Mouse (Mus musculus): Measurements from ENCODE around the gene Odf3.
"Not testable (repeated sequence)": the region's sequence is repeated elsewhere in the genome, so short reads cannot be mapped to it uniquely, and the experiment has no call there.

Odf3 gene

DNA sequence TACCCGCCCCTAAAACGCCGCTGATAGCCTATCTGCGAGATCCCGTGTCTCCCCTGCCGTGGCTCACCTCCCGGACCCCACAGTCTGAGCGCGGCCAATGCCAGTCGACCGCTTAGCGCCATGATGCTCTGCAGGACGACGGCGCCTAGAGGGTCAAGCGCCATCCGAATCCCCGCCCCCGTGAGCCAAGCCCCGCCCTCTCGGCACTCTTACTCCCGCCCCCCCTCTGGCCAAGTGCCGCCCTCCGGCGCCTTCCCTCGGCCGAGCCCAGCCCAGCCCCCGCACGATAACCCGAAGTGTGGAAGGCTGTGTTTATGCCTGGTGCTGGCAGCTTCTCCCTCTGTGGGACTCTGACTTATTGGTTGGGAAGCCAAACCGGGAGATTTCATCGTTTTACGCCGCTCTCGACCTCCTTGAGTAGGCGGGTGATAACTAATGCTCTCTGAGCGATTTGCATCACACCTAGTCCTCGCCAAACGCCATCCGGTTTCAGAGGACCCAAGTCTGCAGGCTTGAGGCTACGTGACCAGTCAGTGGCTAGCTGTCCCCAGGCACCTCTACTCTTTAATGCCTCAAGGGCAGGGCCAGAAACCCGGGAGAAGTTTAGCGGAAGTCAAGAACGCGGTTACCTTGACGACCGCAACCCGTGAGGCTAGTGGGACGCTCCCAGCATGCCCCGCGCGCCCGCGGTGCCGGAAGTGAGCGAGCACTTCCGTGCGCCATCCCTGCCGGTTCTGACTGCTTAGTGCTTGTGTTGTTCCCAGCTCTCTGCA, 34.3 kb downstream of the Odf3 start, which contains the start of the genes Psmd13 and Sirt3:
TSS of gene Psmd13 (plus strand) at position 273 of the 773 bp plus-strand sequence.
TSS of gene Sirt3 (minus strand) at position 614 of the 773 bp plus-strand sequence.
- DNase-seq (ENCODE audit: low spot score): peak; percentile 97

DNA sequence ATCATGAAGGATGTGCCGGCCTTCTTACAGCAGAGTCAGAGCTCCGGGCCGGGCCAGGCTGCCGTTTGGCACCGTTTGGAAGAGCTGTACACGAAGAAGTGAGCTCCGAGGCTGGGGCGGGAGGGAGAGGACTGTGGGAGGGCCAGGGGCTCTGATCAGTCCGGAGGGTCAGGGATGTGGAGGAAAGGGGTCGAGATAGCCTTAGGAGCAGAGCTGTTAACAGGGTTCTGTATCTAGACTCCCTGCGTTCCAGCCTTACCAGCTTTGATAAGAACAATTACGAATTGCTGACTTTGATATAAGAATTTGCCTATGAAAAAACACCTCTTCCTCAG, 34.8 kb downstream of the Odf3 start:
- DNase-seq (ENCODE audit: low spot score): peak; percentile 8

DNA sequence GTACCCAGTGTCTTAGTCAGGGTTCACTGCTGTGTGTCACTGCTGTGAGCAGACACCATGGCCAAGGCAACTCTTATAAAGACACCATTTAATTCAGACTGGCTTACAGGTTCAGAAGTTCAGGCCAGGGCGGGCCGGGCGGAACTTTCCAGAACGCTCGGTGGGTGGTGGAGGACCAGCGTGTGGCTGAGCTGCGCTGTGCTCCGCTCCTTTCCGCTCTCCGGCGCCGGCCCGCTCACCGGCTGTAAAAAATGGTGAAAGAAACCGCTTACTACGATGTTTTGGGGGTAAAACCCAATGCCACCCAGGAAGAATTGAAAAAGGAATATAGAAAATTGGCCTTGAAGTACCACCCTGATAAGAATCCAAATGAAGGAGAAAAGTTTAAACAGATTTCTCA, 43.0 kb downstream of the Odf3 start:
- not testable (repeated sequence) for DNase-seq (ENCODE audit: low spot score)

DNA sequence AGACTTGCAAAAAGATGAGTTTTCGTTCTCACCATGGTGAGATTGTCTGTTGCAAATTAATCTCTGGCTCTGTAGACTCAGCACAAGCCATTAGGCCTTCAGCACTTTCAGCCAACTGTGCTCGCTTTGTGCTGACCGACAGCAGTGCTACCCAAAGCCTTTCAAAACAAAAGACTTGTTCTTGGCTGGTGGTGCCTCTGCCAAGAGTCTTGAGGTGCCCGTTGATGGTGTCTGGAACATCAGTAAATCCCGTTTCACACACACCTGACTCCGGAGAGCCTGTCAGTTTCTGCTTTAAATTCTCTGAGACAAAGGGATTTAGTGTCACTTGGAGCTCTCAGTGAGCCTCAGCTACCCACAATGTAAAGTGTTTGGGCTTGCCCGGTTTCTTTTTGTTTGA, 46.4 kb downstream of the Odf3 start:
- no peak for DNase-seq (ENCODE audit: low spot score)

DNA sequence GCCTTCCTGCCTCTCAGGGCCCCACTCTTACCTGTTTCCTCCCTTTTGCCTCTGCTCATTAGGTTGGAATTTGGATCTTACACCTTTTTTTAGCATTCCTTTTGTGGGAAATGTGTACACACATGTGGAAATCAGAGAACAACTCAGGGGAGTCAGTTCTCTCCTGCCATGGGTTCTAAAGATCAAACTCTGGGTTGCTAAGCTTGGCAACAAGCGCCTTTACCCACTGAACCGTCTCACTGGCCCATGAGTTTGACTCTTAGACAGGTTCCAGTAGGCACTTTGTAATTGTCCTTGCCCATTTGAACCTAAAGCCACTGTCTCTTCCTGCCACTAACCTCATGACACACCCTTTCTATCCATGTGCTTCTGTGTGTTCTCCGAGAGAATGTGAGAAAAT, 47.0 kb downstream of the Odf3 start:
- DNase-seq (ENCODE audit: low spot score): no peak

DNA sequence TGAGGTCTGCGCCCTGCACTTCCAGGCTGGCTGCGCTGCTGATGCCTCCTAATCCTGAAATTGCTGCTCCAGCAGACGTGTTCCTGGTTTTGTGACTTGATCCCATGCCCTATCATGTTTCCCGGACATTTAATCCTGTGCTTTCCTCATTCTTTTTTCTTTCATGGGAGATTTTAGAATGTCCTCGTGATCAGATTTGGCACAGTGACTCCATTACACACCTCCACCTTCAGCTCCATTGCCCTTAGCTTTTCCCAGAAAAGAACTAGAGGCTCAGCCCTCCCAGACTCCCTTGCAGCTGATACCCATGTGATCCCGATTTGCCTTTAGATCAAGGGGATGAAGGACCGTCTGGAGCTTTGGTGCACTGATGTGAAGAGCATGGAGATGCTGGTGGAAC, 50.3 kb downstream of the Odf3 start:
- DNase-seq (ENCODE audit: low spot score): no peak

DNA sequence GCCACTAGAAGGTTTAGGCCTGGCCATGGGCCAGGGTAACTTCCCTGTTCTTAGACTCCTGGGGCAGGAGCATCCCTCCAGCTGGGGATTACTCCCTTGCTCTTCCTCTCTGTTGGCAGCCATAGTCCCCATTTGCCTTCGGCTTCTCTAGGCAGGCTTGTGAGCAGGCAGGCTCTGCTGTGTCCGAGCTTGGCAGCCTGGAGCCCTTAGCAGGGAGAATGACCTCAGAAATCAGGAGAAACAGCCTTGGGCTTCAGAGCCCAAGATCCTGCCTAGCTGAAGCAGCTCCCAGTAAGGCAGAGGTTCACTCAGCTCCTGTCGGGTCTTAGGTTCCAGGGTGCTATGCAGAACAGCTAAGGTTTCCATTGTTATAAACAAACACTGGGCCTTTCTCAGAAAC, 51.5 kb downstream of the Odf3 start:
- DNase-seq (ENCODE audit: low spot score): no peak

DNA sequence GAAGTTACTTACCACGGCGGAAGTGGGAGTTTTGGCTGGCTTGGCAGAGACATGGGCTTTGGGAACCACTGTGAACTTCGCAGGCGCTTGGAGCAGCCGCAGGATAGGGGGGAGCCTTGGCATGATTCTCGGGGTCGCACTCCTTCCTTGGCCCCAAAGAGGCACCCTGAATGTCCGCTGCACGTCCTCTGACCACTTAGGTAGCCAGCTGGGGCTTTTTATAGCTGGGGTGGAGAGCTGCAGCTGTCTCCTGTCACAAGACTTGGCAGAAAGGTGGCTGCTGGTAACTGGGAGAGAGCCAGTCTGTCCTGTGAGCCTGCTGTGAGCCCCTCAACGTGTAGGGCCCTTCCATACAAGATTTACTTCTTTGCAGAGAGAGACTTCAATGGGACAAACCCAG, 52.6 kb downstream of the Odf3 start, which contains the start of gene Cox8b:
TSS of gene Cox8b (minus strand) at position 227 of the 400 bp plus-strand sequence.
- no peak for DNase-seq (ENCODE audit: low spot score)
